Mouse (Mus musculus) 3134 (cell line): Measurements from ENCODE around the gene Tdrd12.
A peak's percentile ranks its signal among the peaks of the same experiment; 100 is the strongest.
"Not testable (repeated sequence)": the region's sequence is repeated elsewhere in the genome, so short reads cannot be mapped to it uniquely, and the experiment has no call there.

ENCODE experiments used
- DNase-seq: peaks from one replicate; pipeline ENCODE4 v3.0.0-alpha.2; 2011; ENCODE audit warnings: low spot score; ENCODE audit not compliant: insufficient read length; ENCODE audit errors: extremely low read depth

Tdrd12 gene

GRCm38 (mm10) chr7:35555224-35556204, 18.0 kb upstream of the Tdrd12 start:
- DNase-seq: peak; percentile 94

GRCm38 (mm10) chr7:35554605-35555175, 17.1 kb upstream of the Tdrd12 start:
- DNase-seq: peak; percentile 59

GRCm38 (mm10) chr7:35553751-35554604, 16.4 kb upstream of the Tdrd12 start:
- no peak for DNase-seq

GRCm38 (mm10) chr7:35545881-35546280, 8.3 kb upstream of the Tdrd12 start:
- DNase-seq: peak; percentile 15

GRCm38 (mm10) chr7:35535750-35536512, 1.6 kb downstream of the Tdrd12 start:
- no peak for DNase-seq

- DNase-seq: not testable (repeated sequence)
These were observed 7.0 kb downstream of the Tdrd12 start for GRCm38 (mm10) chr7:35530544-35530943.

- DNase-seq: no peak
These were observed 7.5 kb downstream of the Tdrd12 start for GRCm38 (mm10) chr7:35530026-35530425.

- DNase-seq: no peak
These were observed 10.8 kb downstream of the Tdrd12 start for GRCm38 (mm10) chr7:35526795-35527194.

GRCm38 (mm10) chr7:35501995-35502394, 35.5 kb downstream of the Tdrd12 start:
- DNase-seq: no peak

- DNase-seq: no peak
These were observed 40.0 kb downstream of the Tdrd12 start for GRCm38 (mm10) chr7:35497516-35497915.

GRCm38 (mm10) chr7:35491005-35491404, 46.5 kb downstream of the Tdrd12 start:
- no peak for DNase-seq

- no peak for DNase-seq
These were observed 47.4 kb downstream of the Tdrd12 start for GRCm38 (mm10) chr7:35490186-35490585.

GRCm38 (mm10) chr7:35486553-35486952, 51.0 kb downstream of the Tdrd12 start:
- DNase-seq: no peak

- DNase-seq: no peak
These were observed 52.4 kb downstream of the Tdrd12 start for GRCm38 (mm10) chr7:35485126-35485525.

- no peak for DNase-seq
These were observed 61.1 kb downstream of the Tdrd12 start for GRCm38 (mm10) chr7:35476457-35476856.

GRCm38 (mm10) chr7:35470794-35471193, 66.8 kb downstream of the Tdrd12 start:
- DNase-seq: no peak

- DNase-seq: no peak
These were observed 69.7 kb downstream of the Tdrd12 start for GRCm38 (mm10) chr7:35467856-35468255.

GRCm38 (mm10) chr7:35465027-35465426, 72.5 kb downstream of the Tdrd12 start:
- DNase-seq: no peak

GRCm38 (mm10) chr7:35460971-35461370, 76.6 kb downstream of the Tdrd12 start:
- no peak for DNase-seq

- no peak for DNase-seq
These were observed 81.3 kb downstream of the Tdrd12 start for GRCm38 (mm10) chr7:35456091-35456814.
